Mouse (Mus musculus): ENCODE data around the gene Tpm1. TPM values are rescaled to one million over a fixed set of nuclear protein-coding genes. Genes with fewer than 3 reads are reported as not detected.

The Tpm1 gene
- polyA plus RNA-seq (2015; fragmentation: Nextera tagmentation; extraction: Ambion mirVana), result 88.5 and 91.4 TPM in 2 replicates

DNA sequence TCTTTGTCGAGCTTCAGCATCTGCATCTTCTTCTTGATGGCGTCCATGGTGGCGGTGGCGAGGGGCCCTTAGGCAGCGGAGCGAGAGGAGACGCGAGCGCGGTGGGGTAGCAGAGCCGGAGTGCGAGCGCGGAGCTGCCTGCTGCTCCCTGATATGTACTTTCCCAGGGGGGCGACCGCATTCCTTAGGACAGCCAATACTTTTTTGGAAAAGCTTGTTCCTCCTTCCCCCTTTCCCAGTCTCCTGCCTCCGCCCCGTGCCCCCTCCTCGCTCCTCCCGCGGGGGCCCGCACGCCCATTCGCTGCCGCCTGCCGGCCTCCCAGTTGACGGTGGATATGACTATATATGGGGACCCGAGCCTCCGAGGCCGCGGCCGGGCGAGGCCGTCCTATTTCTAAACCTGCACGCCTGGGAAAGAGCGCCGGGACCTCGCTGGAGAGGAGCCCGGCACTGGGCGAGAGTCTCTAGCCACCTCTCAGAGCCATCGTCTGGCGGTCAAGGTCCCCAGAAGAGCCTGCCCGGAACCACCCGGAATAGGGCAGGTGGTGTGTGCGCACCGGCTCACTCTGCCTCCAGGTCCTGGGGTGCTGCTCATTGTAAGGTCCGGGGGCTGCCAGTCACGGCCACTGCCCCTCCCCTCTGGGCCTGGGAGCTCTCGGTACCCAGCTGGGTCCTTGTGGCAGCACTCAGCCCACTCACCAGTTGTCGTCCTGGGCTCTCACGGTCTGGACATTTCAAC, at the start of gene Tpm1:
Gene Tpm1 (minus strand): TSS at position 321 of the 739 bp plus-strand sequence.
- peak; percentile 29 for DNase-seq (ENCODE audit: low spot score)

- no peak for DNase-seq (ENCODE audit: low spot score)
Observed at GRCm38 (mm10) chr9:67094371-67094770, 45.2 kb upstream of the Tpm1 start.

GRCm38 (mm10) chr9:67092210-67092609, 43.0 kb upstream of the Tpm1 start:
- DNase-seq (ENCODE audit: low spot score), result no peak

DNA sequence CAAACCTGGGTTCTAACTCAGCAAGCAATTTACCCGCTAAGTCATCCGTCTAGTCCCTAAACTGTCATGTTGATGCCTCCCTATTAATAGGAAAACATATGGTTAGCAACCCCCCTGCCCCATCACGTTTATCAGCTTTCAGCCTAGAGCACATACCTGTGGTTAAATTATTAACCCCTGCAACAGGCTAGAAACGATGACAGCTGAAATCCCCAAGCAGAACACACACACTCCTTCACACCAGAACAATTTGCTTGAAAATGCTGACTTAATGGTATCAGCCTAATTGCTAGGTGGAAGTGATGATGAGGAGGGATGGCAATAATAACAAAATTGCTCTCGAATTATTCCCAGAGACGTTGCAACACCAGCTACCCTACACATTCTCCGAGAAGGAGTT, 42.4 kb upstream of the Tpm1 start:
- no peak for DNase-seq (ENCODE audit: low spot score)

DNA sequence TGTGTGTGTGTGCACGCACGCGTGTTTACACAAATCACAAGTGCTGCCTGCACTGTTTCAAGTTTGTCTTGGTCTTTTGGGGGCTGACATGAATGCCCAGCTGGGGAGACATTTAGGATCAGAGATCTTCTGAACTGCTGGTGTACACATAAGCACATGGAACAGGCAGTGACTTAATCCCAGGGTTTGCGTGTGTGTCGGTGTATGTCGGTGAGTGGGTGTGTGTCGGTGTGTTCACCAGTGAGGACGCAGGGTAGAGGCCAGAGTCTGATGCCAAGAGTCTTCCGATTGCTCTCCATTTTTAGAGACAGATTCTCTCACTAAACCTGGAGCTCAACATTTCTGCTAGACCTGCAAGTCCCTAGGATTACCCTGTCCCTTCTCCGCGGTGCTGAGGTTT, 41.9 kb upstream of the Tpm1 start:
- DNase-seq (ENCODE audit: low spot score), result no peak

DNA sequence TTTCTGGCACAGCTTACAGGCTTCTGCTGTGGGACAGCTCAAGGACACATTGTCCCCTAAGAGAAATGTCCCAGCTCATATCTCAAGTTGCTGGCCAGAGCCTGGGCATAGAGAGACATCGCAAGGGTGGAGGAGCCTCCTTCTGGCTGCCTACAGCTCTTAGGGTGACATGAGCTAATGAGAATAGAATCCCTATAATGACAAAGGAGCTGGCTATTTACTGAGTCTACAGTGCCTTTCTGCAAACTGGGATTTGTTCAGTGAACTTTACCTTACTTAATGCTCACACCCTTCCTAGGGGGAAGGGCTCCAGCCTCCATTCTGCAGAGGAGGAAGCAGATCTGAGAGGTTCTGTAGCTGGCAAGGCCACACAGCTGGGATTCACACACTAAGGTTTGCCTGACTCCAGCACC, 41.4 kb upstream of the Tpm1 start:
- no peak for DNase-seq (ENCODE audit: low spot score)

DNA sequence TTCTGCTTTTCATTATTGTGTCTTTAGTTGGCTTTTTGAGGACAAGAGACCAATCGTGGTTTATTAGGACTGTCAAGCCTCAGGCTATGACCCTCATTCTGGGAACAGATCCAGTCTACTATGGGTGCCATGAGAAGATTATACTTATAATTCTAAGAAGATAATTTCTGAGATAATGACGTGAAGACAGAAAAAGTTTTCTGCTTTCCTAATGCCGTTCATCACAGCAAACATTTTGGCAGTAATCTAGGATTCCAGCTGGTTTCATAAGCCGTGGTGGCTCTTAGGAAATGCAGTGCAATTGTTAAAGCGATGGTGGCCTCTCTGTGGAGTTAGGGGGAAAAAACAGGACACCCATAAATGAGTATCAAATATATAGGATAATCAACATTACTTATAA, 40.0 kb upstream of the Tpm1 start:
- DNase-seq (ENCODE audit: low spot score), result no peak

DNA sequence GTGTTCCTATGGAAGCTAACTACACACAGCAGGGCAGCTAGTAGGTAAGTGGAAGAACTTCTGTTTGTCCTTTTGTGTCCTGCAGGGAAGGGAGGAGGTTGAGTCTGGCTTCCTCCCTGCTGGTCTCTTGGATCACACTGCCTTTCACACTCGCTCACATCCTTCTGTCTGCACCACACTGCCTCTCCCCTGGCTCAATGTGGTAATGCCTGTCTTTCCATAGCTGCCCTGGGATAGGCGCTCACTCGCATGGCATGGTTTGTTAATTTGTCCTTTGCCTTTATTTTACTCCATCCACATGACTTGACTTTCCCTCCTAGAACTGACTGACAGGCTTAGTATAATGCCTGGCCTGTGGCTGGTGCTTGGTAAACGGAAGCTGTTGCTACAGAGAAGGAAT, 34.6 kb upstream of the Tpm1 start:
- DNase-seq (ENCODE audit: low spot score), result no peak

DNA sequence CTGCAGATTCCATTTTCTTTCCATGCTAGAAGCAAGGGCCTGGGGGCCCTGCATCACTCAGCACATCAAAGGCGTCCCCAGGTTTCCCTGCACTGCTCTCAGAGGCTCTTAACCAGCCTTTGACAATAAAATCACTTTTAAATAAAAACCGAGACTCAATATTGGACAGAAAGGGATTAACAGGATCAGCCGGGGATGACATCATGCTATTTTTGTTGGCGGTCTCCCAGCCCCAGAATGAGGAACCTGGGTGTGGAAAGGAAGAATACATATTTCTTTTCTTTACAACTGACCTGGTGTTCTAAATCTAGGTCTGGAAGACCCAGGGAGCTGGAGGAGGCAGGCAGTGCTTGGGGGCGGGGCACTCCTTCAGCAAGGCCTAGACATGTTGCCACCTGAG, 32.5 kb upstream of the Tpm1 start:
- no peak for DNase-seq (ENCODE audit: low spot score)

- no peak for DNase-seq (ENCODE audit: low spot score)
Observed at GRCm38 (mm10) chr9:67077658-67078319, 28.6 kb upstream of the Tpm1 start.

- no peak for DNase-seq (ENCODE audit: low spot score)
Observed at GRCm38 (mm10) chr9:67077266-67077657, 28.1 kb upstream of the Tpm1 start.

DNA sequence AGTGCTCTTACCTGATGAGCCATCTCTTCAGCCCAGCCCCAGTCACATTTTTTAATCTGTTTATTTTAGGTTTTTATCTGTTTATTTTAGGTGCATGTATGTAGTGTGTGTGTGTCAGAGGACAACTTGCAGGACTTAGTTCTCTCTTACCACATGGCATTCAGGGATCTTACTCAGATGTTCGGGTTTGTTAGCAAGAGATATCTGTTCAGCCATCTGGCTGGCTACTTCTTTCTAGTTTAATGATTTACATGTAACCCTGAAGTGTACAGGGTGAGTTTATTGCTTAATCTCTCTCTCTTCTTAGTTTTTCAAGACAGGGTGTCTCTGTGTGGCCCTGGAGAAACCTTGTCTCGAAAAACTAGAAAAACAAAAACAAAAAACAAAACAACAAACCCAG, 23.0 kb upstream of the Tpm1 start:
- DNase-seq (ENCODE audit: low spot score), result no peak

- DNase-seq (ENCODE audit: low spot score), result no peak
Observed at GRCm38 (mm10) chr9:67071596-67071995, 22.4 kb upstream of the Tpm1 start.

DNA sequence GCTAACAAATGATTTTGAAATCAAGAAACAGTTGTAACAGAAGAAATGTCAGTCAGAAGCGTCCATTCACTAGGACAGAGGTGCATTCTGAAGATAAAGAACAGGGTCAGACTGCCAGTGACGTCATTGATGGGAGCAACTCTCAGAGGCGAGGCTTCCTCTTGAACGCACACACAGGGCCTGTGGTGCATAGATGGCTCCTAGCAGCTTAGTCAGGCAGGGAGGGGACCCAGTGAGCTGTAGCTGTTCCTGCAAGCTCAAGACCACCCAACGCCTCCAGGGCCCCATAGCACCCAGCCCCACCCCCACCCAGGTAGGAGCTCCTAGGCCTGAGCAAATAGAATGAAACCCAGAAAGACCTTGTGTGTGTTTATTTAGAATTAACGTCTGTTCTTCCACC, 21.9 kb upstream of the Tpm1 start:
- DNase-seq (ENCODE audit: low spot score), result no peak

- DNase-seq (ENCODE audit: low spot score), result no peak
Observed at GRCm38 (mm10) chr9:67066616-67067015, 17.4 kb upstream of the Tpm1 start.

GRCm38 (mm10) chr9:67059714-67060113, 10.5 kb upstream of the Tpm1 start:
- no peak for DNase-seq (ENCODE audit: low spot score)

GRCm38 (mm10) chr9:67058366-67058765, 9.2 kb upstream of the Tpm1 start:
- DNase-seq (ENCODE audit: low spot score), result no peak

DNA sequence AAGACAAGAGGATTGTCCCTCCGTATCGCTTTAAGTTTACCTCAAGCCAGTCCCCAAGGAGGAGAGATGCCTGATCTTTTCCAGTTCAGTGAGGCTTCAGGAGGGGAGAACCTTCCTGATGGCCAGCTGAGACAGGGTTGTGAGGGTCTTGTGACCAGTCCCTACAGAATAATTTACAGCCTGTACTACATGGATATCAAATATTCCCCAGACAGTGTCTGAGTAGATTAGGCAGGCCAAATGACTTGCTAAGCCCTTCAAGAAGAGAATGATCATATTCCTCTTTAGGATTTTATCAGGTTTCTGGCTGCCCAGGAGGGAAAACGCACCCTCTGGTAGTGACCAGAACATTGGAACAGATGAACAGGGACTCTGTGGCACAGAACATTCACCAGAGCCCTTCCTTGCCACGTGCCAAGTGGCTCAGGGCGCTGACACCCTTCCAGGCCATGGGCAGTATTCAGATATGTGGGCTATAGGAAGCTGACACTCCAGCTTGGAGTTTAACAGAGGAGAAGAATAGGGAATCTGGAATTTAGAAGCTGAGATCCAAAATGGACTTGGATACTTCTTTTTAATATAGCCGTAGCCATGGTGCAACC, 1.6 kb upstream of the Tpm1 start:
- no peak for DNase-seq (ENCODE audit: low spot score)

- DNase-seq (ENCODE audit: low spot score), result no peak
Observed at GRCm38 (mm10) chr9:67049836-67050235, 630 bp upstream of the Tpm1 start.

- DNase-seq (ENCODE audit: low spot score), result no peak
Observed at GRCm38 (mm10) chr9:67048483-67049085, 622 bp downstream of the Tpm1 start.

GRCm38 (mm10) chr9:67047606-67048482, 1.4 kb downstream of the Tpm1 start:
- DNase-seq (ENCODE audit: low spot score), result no peak
